Mouse (Mus musculus) cerebellum, adult 2 months (tissue): ENCODE measurements around the gene Gigyf1. TPM values are rescaled to one million over a fixed set of nuclear protein-coding genes. Genes with fewer than 3 reads are reported as not detected.

Experiments
- DNase-seq, 2 experiments: peaks; one replicate each; pipeline ENCODE4 v3.0.0; 2021
- H3K27ac ChIP-seq: fragments of 200-500 bp; 2 replicates; pipeline ENCODE4 v1.5.1; 2012; ENCODE audit warnings: low read length, control low read depth, inconsistent platforms; ENCODE audit not compliant: insufficient read depth
- H3K27me3 ChIP-seq: fragments of 200-500 bp; 2 replicates; pipeline ENCODE4 v1.6.1; 2012; ENCODE audit warnings: inconsistent platforms, mild to moderate bottlenecking, low read length, moderate library complexity; ENCODE audit not compliant: control insufficient read depth, insufficient read depth
- H3K4me1 ChIP-seq: fragments of 200-500 bp; 2 replicates; pipeline ENCODE4 v1.6.1; 2011; ENCODE audit warnings: low read length; ENCODE audit not compliant: control insufficient read depth, insufficient read depth
- H3K4me3 ChIP-seq: fragments of 200-500 bp; replicated peaks from 2 replicates; pipeline ENCODE3; 2011; ENCODE audit warnings: mild to moderate bottlenecking, low read depth, low read length, control low read depth; ENCODE audit not compliant: insufficient read depth
- CTCF ChIP-seq: fragments of 200-500 bp; IDR thresholded peaks from 2 replicates; pipeline ENCODE4 v1.5.1; 2011; ENCODE audit warnings: low read depth, mild to moderate bottlenecking, control low read depth, low read length, moderate library complexity, borderline replicate concordance; ENCODE audit not compliant: insufficient read depth
- POLR2A ChIP-seq: fragments of 200-500 bp; IDR thresholded peaks from 2 replicates; pipeline ENCODE4 v1.6.1; 2011; ENCODE audit warnings: low read length, control low read depth, borderline replicate concordance; ENCODE audit not compliant: insufficient read depth
- WGBS: fragments of 180-500 bp; shearing (Covaris S2); methylation state at CpG from one replicate; pipeline ENCODE4 v1.1.7; 2018; 5-methylcytosine and 5-hydroxymethylcytosine counted together
- polyA plus RNA-seq: library from polyadenylated mRNA; depleted of rRNA; stranded (reverse); fragments of >200 nt; gene quantifications from 2 replicates; pipeline ENCODE4 v1.2.3, GENCODE M21; 2012

Gigyf1 gene
- polyA plus RNA-seq, 1 experiment: 61.2 TPM

GRCm38 (mm10) chr5:137528247-137528968, 10.1 kb downstream of the Gigyf1 start:
- WGBS: 62% methylated on average over 22 of the region's 22 CpGs
- H3K27me3 ChIP-seq: no peaks in the 10 kb centered on the region
- H3K4me1 ChIP-seq: peaks cover 19% of the 10 kb centered on the region
- TF ChIP-seq POLR2A: no peak
- DNase-seq: peak in 1 of 2 experiments; percentile 52
- no peak overlapping the region for H3K4me3 ChIP-seq
- H3K27ac ChIP-seq: no peak overlapping the region

GRCm38 (mm10) chr5:137529221-137529995, 11.1 kb downstream of the Gigyf1 start:
- no peak overlapping the region for H3K27ac ChIP-seq
- H3K4me1 ChIP-seq: peaks cover 18% of the 10 kb centered on the region
- WGBS: 42% methylated on average over 15 of the region's 15 CpGs
- DNase-seq: peak in 1 of 2 experiments; percentile 55
- TF ChIP-seq CTCF (no peak), POLR2A (no peak)
- no peak overlapping the region for H3K4me3 ChIP-seq
- no peaks in the 10 kb centered on the region for H3K27me3 ChIP-seq

DNA sequence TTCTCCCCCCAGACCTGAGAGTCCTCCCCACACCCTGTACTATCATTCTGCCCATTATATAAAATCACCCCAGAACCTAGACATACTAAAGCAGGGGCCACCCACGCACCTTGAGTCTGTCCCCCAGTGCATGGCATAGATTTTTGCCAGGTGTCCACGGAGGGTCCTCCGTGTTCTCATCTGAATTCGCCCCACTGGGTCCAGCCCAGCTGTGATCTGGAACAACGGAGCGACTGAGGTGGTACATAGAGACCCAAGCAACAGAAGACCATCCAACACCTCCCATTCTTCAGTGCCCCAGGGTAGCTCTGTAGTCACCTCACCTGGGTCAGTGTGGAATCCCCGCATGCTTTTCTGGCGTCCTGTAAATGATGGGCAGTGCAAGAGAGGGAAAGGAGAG, 11.7 kb downstream of the Gigyf1 start:
- DNase-seq: peak in 1 of 2 experiments; percentile 23
- Histone ChIP-seq H3K4me3 (peak overlapping the region; percentile 55), H3K27ac (peak overlapping the region; percentile 68), H3K4me1 (peaks cover 18% of the 10 kb centered on the region), H3K27me3 (no peaks in the 10 kb centered on the region)
- TF ChIP-seq POLR2A (no peak), CTCF (no peak)
- WGBS: 34% methylated on average over 8 of the region's 8 CpGs

GRCm38 (mm10) chr5:137530588-137531413, 12.5 kb downstream of the Gigyf1 start:
- TF ChIP-seq CTCF: no peak
- no peak for TF ChIP-seq POLR2A
- Histone ChIP-seq H3K27ac (peak overlapping the region; percentile 68), H3K4me1 (peaks cover 18% of the 10 kb centered on the region), H3K27me3 (no peaks in the 10 kb centered on the region), H3K4me3 (peak overlapping the region; percentile 79)
- WGBS: under 1% methylated on average over 37 of the region's 46 CpGs
- peak; percentile 62 to 70 for DNase-seq

GRCm38 (mm10) chr5:137531414-137532130, 13.2 kb downstream of the Gigyf1 start:
- under 1% methylated on average over 50 of the region's 51 CpGs for WGBS
- peak; percentile 71 to 73 for DNase-seq
- peak overlapping the region; percentile 79 for H3K4me3 ChIP-seq

DNA sequence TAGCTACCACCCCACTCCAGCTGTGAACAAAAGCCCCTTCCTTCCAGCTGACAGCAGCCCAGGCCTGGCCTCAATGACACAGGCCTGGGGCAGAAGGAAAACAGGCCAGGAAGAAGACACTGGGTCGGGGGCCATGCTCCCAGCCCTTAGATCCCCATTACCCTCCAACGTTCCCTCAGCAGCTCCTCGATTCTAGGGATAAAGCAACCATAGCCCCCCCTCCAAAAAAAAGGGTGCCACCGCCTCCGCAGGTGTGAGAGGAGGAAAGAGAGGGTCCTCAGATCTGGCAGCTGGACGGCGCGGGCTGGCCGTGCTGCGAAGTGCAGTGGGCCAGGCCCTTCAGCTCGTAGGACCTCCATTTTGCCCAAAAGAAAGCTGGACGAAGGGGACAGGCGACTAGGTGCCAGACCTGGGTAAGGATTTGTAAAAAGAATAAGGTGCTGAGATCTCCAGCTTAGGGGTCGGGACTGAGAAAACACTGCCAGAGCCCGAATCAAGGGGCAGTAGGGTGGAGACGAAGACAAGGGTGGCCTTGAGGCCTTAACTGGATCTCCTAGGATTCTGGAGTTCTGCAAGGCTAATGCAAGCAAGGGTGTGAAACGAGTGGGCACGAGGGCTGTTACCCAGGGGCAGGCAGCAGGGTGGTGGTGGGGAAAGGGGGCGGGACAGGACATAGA, 13.9 kb downstream of the Gigyf1 start:
- Histone ChIP-seq H3K4me1 (peaks cover 11% of the 10 kb centered on the region), H3K4me3 (peak overlapping the region; percentile 79), H3K27me3 (no peaks in the 10 kb centered on the region), H3K27ac (peak overlapping the region; percentile 79)
- peak in 1 of 2 experiments; percentile 62 for DNase-seq
- under 1% methylated on average over 19 of the region's 19 CpGs for WGBS
- TF ChIP-seq POLR2A (no peak), CTCF (no peak)

More at GRCm38 (mm10) chr5:137531414-137532130, 13.2 kb downstream of the Gigyf1 start:
- Histone ChIP-seq H3K27ac (peak overlapping the region; percentile 79), H3K4me1 (peaks cover 12% of the 10 kb centered on the region), H3K27me3 (no peaks in the 10 kb centered on the region)
- TF ChIP-seq POLR2A (no peak), CTCF (no peak)
